Mouse (Mus musculus) layer of hippocampus, adult 2 months (tissue): ENCODE measurements around the gene Thnsl1. TPM values are rescaled to one million over a fixed set of nuclear protein-coding genes. Genes with fewer than 3 reads are reported as not detected.
"Not testable (repeated sequence)": the region's sequence is repeated elsewhere in the genome, so short reads cannot be mapped to it uniquely, and the experiment has no call there.

Source experiments
- DNase-seq, 2 experiments: peaks; one replicate each; pipeline ENCODE4 v3.0.0; 2022; ENCODE audit warnings: low spot score in 2 of 2
- H3K27ac ChIP-seq: fragments of 200-600 bp; 2 replicates; pipeline ENCODE4 v1.8.1; 2022
- H3K4me3 ChIP-seq: fragments of 200-600 bp; 2 replicates; pipeline ENCODE4 v1.8.1; 2022; ENCODE audit warnings: mild to moderate bottlenecking
- CTCF ChIP-seq: fragments of 200-600 bp; conservative IDR thresholded peaks from 2 replicates; pipeline ENCODE4 v1.8.1; 2022; ENCODE audit warnings: antibody characterized with exemption, mild to moderate bottlenecking, moderate library complexity
- total RNA-seq, 2 experiments: library from RNA; stranded (reverse); gene quantifications; 2 replicates each; pipeline ENCODE4 v1.2.3; 2021

Gene Thnsl1
- total RNA-seq, 2 experiments from 2014 or later, result 17.5 to 20.0 TPM

GRCm38 (mm10) chr2:21206278-21206677 lies 754 bp downstream of the Thnsl1 start:
- Histone ChIP-seq H3K27ac (peak overlapping the region; percentile 94), H3K4me3 (peak overlapping the region; percentile 59)
- TF ChIP-seq CTCF, result no peak
- DNase-seq, result no peak

GRCm38 (mm10) chr2:21211361-21211760 lies 5.8 kb downstream of the Thnsl1 start:
- no peak overlapping the region for H3K27ac ChIP-seq
- TF ChIP-seq CTCF, result no peak
- DNase-seq, result no peak
- H3K4me3 ChIP-seq, result no peak overlapping the region

GRCm38 (mm10) chr2:21214322-21214721 lies 8.8 kb downstream of the Thnsl1 start:
- Histone ChIP-seq H3K27ac (no peak overlapping the region), H3K4me3 (no peak overlapping the region)
- DNase-seq, result no peak
- peak; percentile 84 for TF ChIP-seq CTCF

GRCm38 (mm10) chr2:21215284-21215683 lies 9.8 kb downstream of the Thnsl1 start:
- no peak for TF ChIP-seq CTCF
- no peak overlapping the region for H3K27ac ChIP-seq
- H3K4me3 ChIP-seq, result no peak overlapping the region

GRCm38 (mm10) chr2:21222453-21223384 lies 17.2 kb downstream of the Thnsl1 start:
- H3K27ac ChIP-seq, result no peak overlapping the region
- no peak for DNase-seq
- TF ChIP-seq CTCF, result no peak
- H3K4me3 ChIP-seq, result no peak overlapping the region

More at GRCm38 (mm10) chr2:21215284-21215683, 9.8 kb downstream of the Thnsl1 start:
- DNase-seq, result no peak

- TF ChIP-seq CTCF, result no peak
- Histone ChIP-seq H3K27ac (no peak overlapping the region), H3K4me3 (no peak overlapping the region)
- no peak for DNase-seq
These were observed 24.8 kb downstream of the Thnsl1 start for GRCm38 (mm10) chr2:21230276-21230675.

GRCm38 (mm10) chr2:21231147-21231546 lies 25.6 kb downstream of the Thnsl1 start:
- no peak for DNase-seq
- H3K4me3 ChIP-seq, result no peak overlapping the region
- no peak for TF ChIP-seq CTCF
- H3K27ac ChIP-seq, result no peak overlapping the region

- H3K27ac ChIP-seq, result no peak overlapping the region
- H3K4me3 ChIP-seq, result no peak overlapping the region
- DNase-seq, result no peak
- no peak for TF ChIP-seq CTCF
These were observed 29.5 kb downstream of the Thnsl1 start for GRCm38 (mm10) chr2:21234871-21235648.

- no peak for TF ChIP-seq CTCF
- H3K4me3 ChIP-seq, result no peak overlapping the region
- H3K27ac ChIP-seq, result no peak overlapping the region
- no peak for DNase-seq
These were observed 30.4 kb downstream of the Thnsl1 start for GRCm38 (mm10) chr2:21235844-21236386.

- TF ChIP-seq CTCF, result no peak
- DNase-seq, result no peak
- no peak overlapping the region for H3K27ac ChIP-seq
- H3K4me3 ChIP-seq, result no peak overlapping the region
These were observed 31.3 kb downstream of the Thnsl1 start for GRCm38 (mm10) chr2:21236846-21237245.

- H3K4me3 ChIP-seq, DNase-seq, H3K27ac ChIP-seq: not testable (repeated sequence)
These were observed 38.6 kb downstream of the Thnsl1 start for GRCm38 (mm10) chr2:21244104-21244503.

GRCm38 (mm10) chr2:21244986-21245385 lies 39.5 kb downstream of the Thnsl1 start:
- H3K27ac ChIP-seq, result no peak overlapping the region
- no peak for TF ChIP-seq CTCF
- no peak for DNase-seq
- no peak overlapping the region for H3K4me3 ChIP-seq

- Histone ChIP-seq H3K4me3 (no peak overlapping the region), H3K27ac (no peak overlapping the region)
- no peak for TF ChIP-seq CTCF
These were observed 40.1 kb downstream of the Thnsl1 start for GRCm38 (mm10) chr2:21245477-21246102.

More at GRCm38 (mm10) chr2:21245477-21246102, 40.1 kb downstream of the Thnsl1 start:
- DNase-seq, result no peak
